Mouse (Mus musculus): ENCODE measurements around the gene Il27. TPM values are rescaled to one million over a fixed set of nuclear protein-coding genes. Genes with fewer than 3 reads are reported as not detected.

Il27 gene
- polyA plus RNA-seq, 1 experiment, result 0.51 TPM

- Histone ChIP-seq H3K36me3 (ENCODE audit: control insufficient read depth, insufficient read depth, low read length) (no peaks in the 10 kb centered on the region), H3K4me1 (ENCODE audit: control insufficient read depth, insufficient read depth, insufficient read length, low read length) (peaks cover 2% of the 10 kb centered on the region; the same call in 1 of the 2 replicates), H3K4me3 (ENCODE audit: low read depth, low read length) (no peak within 1 kb of the TSS), H3K27ac (ENCODE audit: insufficient read depth, low read depth, low read length) (no peak within 1 kb of the TSS), H3K27me3 (ENCODE audit: control insufficient read depth, insufficient read depth, low read length) (no peaks in the 10 kb centered on the region)
- no peak for TF ChIP-seq CTCF (IDR thresholded peaks at IDR 0.05; ENCODE audit: extremely low read depth, insufficient read length, insufficient replicate concordance, low read depth, low read length)
- no peak for TF ChIP-seq POLR2A (IDR thresholded peaks at IDR 0.05; ENCODE audit: low read depth, low read length)
- 47% methylated on average over 4 of the region's 4 CpGs for WGBS
Observed at GRCm38 (mm10) chr7:126630824-126631518, 36.2 kb upstream of the Il27 start, which contains the start of gene Nupr1. Gene Nupr1 (minus strand): TSS chr7:126630861.

GRCm38 (mm10) chr7:126629915-126630314, 35.2 kb upstream of the Il27 start:
- no peak overlapping the region for H3K4me3 ChIP-seq (ENCODE audit: low read depth, low read length)
- no peak for TF ChIP-seq CTCF (IDR thresholded peaks at IDR 0.05; ENCODE audit: extremely low read depth, insufficient read length, insufficient replicate concordance, low read depth, low read length)
- TF ChIP-seq POLR2A (IDR thresholded peaks at IDR 0.05; ENCODE audit: low read depth, low read length), result no peak
- no peaks in the 10 kb centered on the region for H3K27me3 ChIP-seq (ENCODE audit: control insufficient read depth, insufficient read depth, low read length)
- H3K4me1 ChIP-seq (ENCODE audit: control insufficient read depth, insufficient read depth, insufficient read length, low read length), result peaks cover 8% of the 10 kb centered on the region; the same call in 1 of the 2 replicates
- H3K36me3 ChIP-seq (ENCODE audit: control insufficient read depth, insufficient read depth, low read length), result no peaks in the 10 kb centered on the region
- 6% methylated on average over 3 of the region's 3 CpGs for WGBS
- no peak overlapping the region for H3K27ac ChIP-seq (ENCODE audit: insufficient read depth, low read depth, low read length)

GRCm38 (mm10) chr7:126628111-126628510, 33.4 kb upstream of the Il27 start:
- Histone ChIP-seq H3K27ac (ENCODE audit: insufficient read depth, low read depth, low read length) (peak overlapping the region; percentile 10; the same call in 1 of the 2 replicates), H3K27me3 (ENCODE audit: control insufficient read depth, insufficient read depth, low read length) (no peaks in the 10 kb centered on the region), H3K4me1 (ENCODE audit: control insufficient read depth, insufficient read depth, insufficient read length, low read length) (peaks cover 8% of the 10 kb centered on the region; the same call in 1 of the 2 replicates), H3K4me3 (ENCODE audit: low read depth, low read length) (no peak overlapping the region), H3K36me3 (ENCODE audit: control insufficient read depth, insufficient read depth, low read length) (no peaks in the 10 kb centered on the region)
- 78% methylated on average over 6 of the region's 6 CpGs for WGBS
- no peak for TF ChIP-seq POLR2A (IDR thresholded peaks at IDR 0.05; ENCODE audit: low read depth, low read length)
- no peak for TF ChIP-seq CTCF (IDR thresholded peaks at IDR 0.05; ENCODE audit: extremely low read depth, insufficient read length, insufficient replicate concordance, low read depth, low read length)

GRCm38 (mm10) chr7:126625807-126626600, 31.3 kb upstream of the Il27 start:
- TF ChIP-seq CTCF (IDR thresholded peaks at IDR 0.05; ENCODE audit: extremely low read depth, insufficient read length, insufficient replicate concordance, low read depth, low read length) (no peak), POLR2A (IDR thresholded peaks at IDR 0.05; ENCODE audit: low read depth, low read length) (no peak)
- H3K36me3 ChIP-seq (ENCODE audit: control insufficient read depth, insufficient read depth, low read length), result no peaks in the 10 kb centered on the region
- H3K27me3 ChIP-seq (ENCODE audit: control insufficient read depth, insufficient read depth, low read length), result no peaks in the 10 kb centered on the region
- H3K4me3 ChIP-seq (ENCODE audit: low read depth, low read length), result no peak overlapping the region
- peak overlapping the region; percentile 53 for H3K27ac ChIP-seq (ENCODE audit: insufficient read depth, low read depth, low read length)
- peaks cover 8% of the 10 kb centered on the region; the same call in 1 of the 2 replicates for H3K4me1 ChIP-seq (ENCODE audit: control insufficient read depth, insufficient read depth, insufficient read length, low read length)
- 72% methylated on average over 3 of the region's 3 CpGs for WGBS

GRCm38 (mm10) chr7:126625369-126625768, 30.6 kb upstream of the Il27 start:
- Histone ChIP-seq H3K36me3 (ENCODE audit: control insufficient read depth, insufficient read depth, low read length) (no peaks in the 10 kb centered on the region), H3K4me1 (ENCODE audit: control insufficient read depth, insufficient read depth, insufficient read length, low read length) (peaks cover 8% of the 10 kb centered on the region; the same call in 1 of the 2 replicates), H3K27ac (ENCODE audit: insufficient read depth, low read depth, low read length) (peak overlapping the region; percentile 64), H3K27me3 (ENCODE audit: control insufficient read depth, insufficient read depth, low read length) (no peaks in the 10 kb centered on the region), H3K4me3 (ENCODE audit: low read depth, low read length) (peak overlapping the region; percentile 13; the same call in 1 of the 2 replicates)
- WGBS, result 6% methylated on average over 6 of the region's 6 CpGs
- TF ChIP-seq CTCF (IDR thresholded peaks at IDR 0.05; ENCODE audit: extremely low read depth, insufficient read length, insufficient replicate concordance, low read depth, low read length) (no peak), POLR2A (IDR thresholded peaks at IDR 0.05; ENCODE audit: low read depth, low read length) (peak; percentile 48; the same call in 1 of the 2 replicates)

GRCm38 (mm10) chr7:126624774-126625173, 30.0 kb upstream of the Il27 start:
- no peaks in the 10 kb centered on the region for H3K36me3 ChIP-seq (ENCODE audit: control insufficient read depth, insufficient read depth, low read length)
- H3K4me3 ChIP-seq (ENCODE audit: low read depth, low read length), result peak overlapping the region; percentile 52
- TF ChIP-seq CTCF (IDR thresholded peaks at IDR 0.05; ENCODE audit: extremely low read depth, insufficient read length, insufficient replicate concordance, low read depth, low read length) (no peak), POLR2A (IDR thresholded peaks at IDR 0.05; ENCODE audit: low read depth, low read length) (0 out of 2 replicates have a peak, but pooled peaks have one; percentile 23)
- WGBS, result 86% methylated on average over 16 of the region's 16 CpGs
- H3K27ac ChIP-seq (ENCODE audit: insufficient read depth, low read depth, low read length), result peak overlapping the region; percentile 64; the same call in 1 of the 2 replicates
- H3K27me3 ChIP-seq (ENCODE audit: control insufficient read depth, insufficient read depth, low read length), result no peaks in the 10 kb centered on the region
- peaks cover 8% of the 10 kb centered on the region; the same call in 1 of the 2 replicates for H3K4me1 ChIP-seq (ENCODE audit: control insufficient read depth, insufficient read depth, insufficient read length, low read length)

Data from small intestine, adult 2 months (tissue).